Mouse (Mus musculus) heart, embryonic 14.5 days (tissue): Measurements from ENCODE around the gene Rbks. TPM values are rescaled to one million over a fixed set of nuclear protein-coding genes. Genes with fewer than 3 reads are reported as not detected.

Experiments used
- ATAC-seq: fragments of 200-750 bp; cut with Nextera tagmentation; 2 replicates; pipeline ENCODE4 v1.8.0; 2017; ENCODE audit warnings: low read depth, moderate TSS enrichment; ENCODE audit not compliant: insufficient number of reproducible peaks, insufficient read depth, low FRiP score
- H3K27ac ChIP-seq, 2 experiments: fragments of 200-500 bp in 1 of 2; fragments of 300-500 bp in 1 of 2; sonication (generic) in 1 of 2; replicated peaks in 1 of 2; 2 replicates each; pipeline ENCODE4 v1.5.1; 2012 to 2014; ENCODE audit warnings: low read depth in 2 of 2, low read length in 2 of 2, control low read depth in 1 of 2, mild to moderate bottlenecking in 1 of 2, mixed read lengths in 1 of 2; ENCODE audit not compliant: control insufficient read depth in 1 of 2, insufficient read depth in 1 of 2
- H3K27me3 ChIP-seq: fragments of 300-500 bp; sonication (generic); 2 replicates; pipeline ENCODE4 v1.6.1; 2014; ENCODE audit warnings: mild to moderate bottlenecking, low read length, control low read depth; ENCODE audit not compliant: control insufficient read depth, insufficient read depth
- H3K36me3 ChIP-seq: fragments of 300-500 bp; sonication (generic); 2 replicates; pipeline ENCODE4 v1.6.1; 2014; ENCODE audit warnings: mild to moderate bottlenecking, control low read depth, low read length, mixed read lengths; ENCODE audit not compliant: control insufficient read depth, insufficient read depth
- H3K4me1 ChIP-seq, 2 experiments: fragments of 200-500 bp in 1 of 2; fragments of 300-500 bp in 1 of 2; sonication (generic) in 1 of 2; 2 replicates each; pipeline ENCODE4 v1.6.1; 2012 to 2014; ENCODE audit warnings: low read length in 2 of 2, control low read depth in 1 of 2, mixed read lengths in 1 of 2; ENCODE audit not compliant: control insufficient read depth in 2 of 2, insufficient read depth in 2 of 2
- H3K4me2 ChIP-seq: fragments of 300-500 bp; sonication (generic); 2 replicates; pipeline ENCODE4 v1.6.1; 2014; ENCODE audit warnings: mild to moderate bottlenecking, low read length
- H3K4me3 ChIP-seq, 2 experiments: fragments of 200-500 bp in 1 of 2; fragments of 300-500 bp in 1 of 2; sonication (generic) in 1 of 2; 2 replicates each; pipeline ENCODE4 v1.5.1; 2012 to 2014; ENCODE audit warnings: low read length in 2 of 2, mild to moderate bottlenecking in 2 of 2, control low read depth in 1 of 2, low read depth in 1 of 2, moderate library complexity in 1 of 2; ENCODE audit not compliant: control insufficient read depth in 1 of 2, insufficient read depth in 1 of 2
- H3K9ac ChIP-seq: fragments of 300-500 bp; sonication (generic); 2 replicates; pipeline ENCODE4 v1.6.1; 2014; ENCODE audit warnings: mild to moderate bottlenecking, low read length
- H3K9me3 ChIP-seq: fragments of 300-500 bp; sonication (generic); 2 replicates; pipeline ENCODE4 v1.6.1; 2016; ENCODE audit warnings: low read length, control low read depth; ENCODE audit not compliant: control insufficient read depth
- WGBS: fragments of 180-500 bp; shearing (Covaris S2); extraction: QIAGEN DNeasy Blood & Tissue Kit; methylation state at CpG from one replicate; pipeline ENCODE4 v1.1.7; 2014; 5-methylcytosine and 5-hydroxymethylcytosine counted together
- microRNA-seq: library from miRNA; unstranded; fragments of <30 nt; microRNA quantifications from one replicate; pipeline ENCODE4, GENCODE M21; 2016
- polyA plus RNA-seq: library from polyadenylated mRNA; unstranded; fragments of >200 nt; fragmentation: Nextera tagmentation; extraction: Ambion mirVana; gene quantifications from 2 replicates; pipeline ENCODE4 v1.2.1, GENCODE M21; 2014

Rbks gene
- polyA plus RNA-seq, 1 experiment from 2014 or later = 3.6 TPM

DNA sequence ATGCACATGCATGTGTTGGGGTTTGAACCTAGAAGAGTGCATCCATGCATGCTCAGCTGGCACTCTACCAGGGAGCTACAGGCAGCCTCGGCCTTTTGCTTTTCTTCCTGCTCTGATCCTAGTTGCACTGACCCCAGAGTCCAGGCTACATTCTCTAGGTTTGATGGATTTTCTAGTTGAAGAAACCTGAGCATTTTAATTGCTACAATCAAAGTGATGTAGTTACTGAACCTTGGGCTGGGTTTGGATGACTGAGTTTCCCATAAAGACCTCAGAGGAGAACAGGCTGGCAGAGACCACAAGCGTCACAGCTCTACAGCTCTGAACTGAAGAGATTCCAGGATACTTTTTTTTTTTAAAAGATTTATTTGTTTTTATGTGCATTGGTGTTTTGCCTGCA lies 114.2 kb downstream of the Rbks start:
- no peak for ATAC-seq
- no peak overlapping the region for H3K9ac ChIP-seq
- H3K9me3 ChIP-seq = no peaks in the 10 kb centered on the region
- H3K36me3 ChIP-seq = no peaks in the 10 kb centered on the region
- no peaks in the 10 kb centered on the region for H3K27me3 ChIP-seq
- H3K4me1 ChIP-seq = no peaks in the 10 kb centered on the region
- H3K4me3 ChIP-seq = no peak overlapping the region
- H3K4me2 ChIP-seq = no peak overlapping the region
- 77% methylated on average over 2 of the region's 2 CpGs for WGBS
- H3K27ac ChIP-seq = no peak overlapping the region

DNA sequence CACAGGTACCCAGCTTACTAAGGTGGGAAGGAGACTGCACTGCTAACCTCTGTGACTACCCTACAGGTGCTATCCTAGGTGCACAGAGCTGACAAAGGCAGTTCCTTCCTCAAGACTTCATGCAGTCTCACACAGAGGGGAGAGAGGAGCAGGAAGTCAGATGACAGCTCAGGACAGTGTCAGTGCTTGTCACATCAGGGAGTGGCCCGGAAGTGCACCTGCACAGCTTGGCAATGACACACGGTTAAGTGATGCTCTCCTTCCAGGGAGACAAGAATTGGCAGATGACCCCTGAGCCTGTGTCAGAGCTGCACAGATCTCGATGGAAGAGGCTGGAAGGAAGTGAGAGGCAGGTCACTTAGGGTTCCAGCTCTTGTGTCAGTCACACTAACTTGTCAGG lies 115.5 kb downstream of the Rbks start:
- H3K27me3 ChIP-seq = no peaks in the 10 kb centered on the region
- H3K9ac ChIP-seq = no peak overlapping the region
- WGBS = 60% methylated on average over 3 of the region's 3 CpGs
- no peak overlapping the region for H3K4me2 ChIP-seq
- no peak for ATAC-seq
- no peaks in the 10 kb centered on the region for H3K36me3 ChIP-seq
- H3K4me3 ChIP-seq = no peak overlapping the region
- no peaks in the 10 kb centered on the region; a peak in 1 of 4 replicates for H3K4me1 ChIP-seq
- no peaks in the 10 kb centered on the region for H3K9me3 ChIP-seq
- H3K27ac ChIP-seq = no peak overlapping the region

DNA sequence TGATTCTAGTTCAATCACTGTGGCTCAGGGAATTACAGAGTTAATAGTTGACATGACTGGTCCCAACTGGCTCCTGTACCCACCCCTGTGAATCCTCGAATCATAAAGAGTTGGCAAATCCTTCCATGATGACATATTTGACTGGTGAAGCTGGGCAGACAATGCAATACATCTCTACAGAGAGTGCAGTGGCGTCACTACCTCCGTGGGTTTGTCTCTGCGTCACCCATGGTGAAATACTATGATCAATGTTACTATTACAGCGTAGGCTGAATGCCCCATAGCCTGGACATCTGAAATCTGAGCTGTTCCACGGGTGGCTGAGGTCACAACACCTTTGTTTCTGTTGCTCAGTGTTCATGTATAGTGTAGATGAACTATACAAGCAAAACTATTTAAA lies 116.2 kb downstream of the Rbks start:
- no peaks in the 10 kb centered on the region for H3K36me3 ChIP-seq
- no peaks in the 10 kb centered on the region for H3K27me3 ChIP-seq
- H3K27ac ChIP-seq = no peak overlapping the region
- H3K4me2 ChIP-seq = no peak overlapping the region
- 72% methylated on average over 6 of the region's 6 CpGs for WGBS
- H3K9ac ChIP-seq = no peak overlapping the region
- H3K4me1 ChIP-seq = peaks cover 0 to 3% of the 10 kb centered on the region in 2 experiments; a peak in 2 of 4 replicates
- no peaks in the 10 kb centered on the region for H3K9me3 ChIP-seq
- H3K4me3 ChIP-seq = no peak overlapping the region
- no peak for ATAC-seq

DNA sequence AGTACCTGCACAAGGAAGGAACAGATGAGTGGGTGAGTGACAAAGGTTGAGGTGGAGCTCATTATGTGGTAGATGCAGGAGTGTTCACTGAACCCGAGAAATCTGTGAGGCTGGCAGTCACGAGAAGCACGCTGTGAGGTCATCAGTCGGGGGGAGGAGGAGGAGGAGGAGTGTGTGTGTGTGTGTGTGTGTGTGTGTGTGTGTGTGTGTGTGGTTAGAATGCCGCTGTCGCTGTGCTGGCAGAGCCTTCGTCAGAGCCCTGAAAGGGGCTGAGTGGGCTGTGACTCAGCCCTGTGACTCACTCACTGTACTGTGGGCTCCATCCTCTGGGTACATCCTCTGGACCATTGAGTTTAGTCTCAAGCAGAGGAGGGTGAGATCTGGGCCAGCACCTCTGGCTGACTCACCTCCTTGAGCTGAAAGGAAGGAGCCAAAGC lies 120.9 kb downstream of the Rbks start:
- H3K4me2 ChIP-seq = no peak overlapping the region
- no peaks in the 10 kb centered on the region for H3K27me3 ChIP-seq
- H3K36me3 ChIP-seq = no peaks in the 10 kb centered on the region
- 46% methylated on average over 7 of the region's 7 CpGs for WGBS
- ATAC-seq = peak; percentile 73; the same call in 1 of the 2 replicates
- H3K4me1 ChIP-seq = peaks cover 6 to 9% of the 10 kb centered on the region in 2 experiments
- no peak overlapping the region for H3K4me3 ChIP-seq
- H3K27ac ChIP-seq = 0 out of 4 replicates have a peak overlapping the region, but pooled peaks of 1 of the 2 experiments have one; percentile 9
- H3K9ac ChIP-seq = no peak overlapping the region
- H3K9me3 ChIP-seq = no peaks in the 10 kb centered on the region

Small RNA genes lying within 50 kb of the gene (microRNA-seq; reads per million reads assigned to microRNA genes)
- gene Mir3473e = not detected

Other genes with a start within 250 kb of the Rbks start
- 32.7 and 34.4 TPM in 2 replicates for gene Zfp512, start 245.2 kb downstream of the Rbks start, polyA plus RNA-seq
- gene 4930548H24Rik, start 211.9 kb downstream of the Rbks start, polyA plus RNA-seq = not detected in 2 replicates
- gene Gpn1, start 202.9 kb downstream of the Rbks start, polyA plus RNA-seq = 37.9 and 38.8 TPM in 2 replicates
- gene Slc4a1ap, start 170.6 kb downstream of the Rbks start, polyA plus RNA-seq = 17.6 and 19.5 TPM in 2 replicates
- 16.7 and 16.9 TPM in 2 replicates for gene Supt7l, start 169.8 kb downstream of the Rbks start, polyA plus RNA-seq
- gene Mrpl33, start 100.7 kb downstream of the Rbks start, polyA plus RNA-seq = 435 and 456 TPM in 2 replicates
- gene Babam2, start 57 bp upstream of the Rbks start, polyA plus RNA-seq = 37.3 and 47.8 TPM in 2 replicates